Mouse (Mus musculus) kidney, postnatal 14 days (tissue): Measurements from ENCODE around the gene Il21.

ENCODE experiments used
- DNase-seq: peaks from one replicate; pipeline ENCODE4 v3.0.0; 2022; ENCODE audit warnings: mixed read lengths

The Il21 gene

GRCm38 (mm10) chr3:37185534-37185933 lies 46.9 kb downstream of the Il21 start:
- DNase-seq, result no peak

GRCm38 (mm10) chr3:37182415-37183269 lies 49.8 kb downstream of the Il21 start:
- DNase-seq, result no peak

- no peak for DNase-seq
Measured at GRCm38 (mm10) chr3:37181041-37181440, 51.4 kb downstream of the Il21 start.

- no peak for DNase-seq
Measured at GRCm38 (mm10) chr3:37180039-37180743, 52.2 kb downstream of the Il21 start.

- DNase-seq, result no peak
Measured at GRCm38 (mm10) chr3:37179472-37179871, 53.0 kb downstream of the Il21 start.

- no peak for DNase-seq
Measured at GRCm38 (mm10) chr3:37174711-37175572, 57.5 kb downstream of the Il21 start.

GRCm38 (mm10) chr3:37173285-37173684 lies 59.2 kb downstream of the Il21 start:
- DNase-seq, result no peak
